Comparison of ENCODE assay signal across 9 mouse cellular contexts in genomic region chr8:71483932-71484331, GRCm38 (mm10). TPM values are rescaled to one million over a fixed set of nuclear protein-coding genes. Genes with fewer than 3 reads are reported as not detected.
A peak's percentile ranks its signal among the peaks of the same experiment; 100 is the strongest.
DNase-seq lines count a peak whose midpoint lies in the region; ATAC-seq and TF ChIP-seq lines count a peak whose summit lies in the region.
"Had no signal": no experiment of that assay in that cellular context is flagged by ENCODE, and none has a peak within 500 bp of the region (broad histone marks: within the 10 kb centered on the region; RNA-seq: fewer than 3 reads in every experiment).

No protein-coding gene starts in this region.

- WGBS in intestine, embryonic 14.5 days: 49% methylated on average over 8 of the region's 8 CpGs
- WGBS in intestine, postnatal 0 days: 55% methylated on average over 8 of the region's 8 CpGs

- no peak for TF ChIP-seq CTCF in intestine, postnatal 0 days (IDR thresholded peaks at IDR 0.05; ENCODE audit: low read depth)
- TF ChIP-seq CTCF in gastrocnemius, adult 2 months (IDR thresholded peaks at IDR 0.05): no peak

- H3K4me1 ChIP-seq in intestine, embryonic 14.5 days (replicated peaks; ENCODE audit: control insufficient read depth, insufficient read depth, low read length): peaks cover 7% of the 10 kb centered on the region; the same call in 1 of the 2 replicates
- H3K4me1 ChIP-seq in intestine, postnatal 0 days (replicated peaks; ENCODE audit: control insufficient read depth, insufficient read depth, low read length): peaks cover 6% of the 10 kb centered on the region

- H3K36me3 ChIP-seq in intestine, embryonic 14.5 days (ENCODE audit: control insufficient read depth, insufficient read depth, low read length): peaks cover 23% of the 10 kb centered on the region; the same call in 1 of the 2 replicates
- 0 out of 2 replicates have a peak, but pooled peaks cover 2% of the 10 kb centered on the region for H3K36me3 ChIP-seq in intestine, postnatal 0 days (ENCODE audit: control insufficient read depth, insufficient read depth)

- H3K27ac ChIP-seq in intestine, embryonic 14.5 days (ENCODE audit: low read depth): no peak overlapping the region
- no peak overlapping the region for H3K27ac ChIP-seq in intestine, postnatal 0 days (ENCODE audit: low read depth, low read length)
- H3K27ac ChIP-seq in gastrocnemius, adult 2 months: no peak overlapping the region
- H3K27ac ChIP-seq: limb, embryonic 15.5 days had no signal

- intact Hi-C loops in gastrocnemius, adult 2 months (cut with DNase I): no loop called here

- peak; percentile 82 for DNase-seq in intestine, embryonic 14.5 days (ENCODE audit: low spot score)
- DNase-seq in R1 (ENCODE audit: low read depth, low spot score): peak; percentile 99
- DNase-seq in kidney, postnatal 14 days: peak; percentile 73
- peak; percentile 73 for DNase-seq in naive thymus-derived CD4-positive, alpha-beta T cell, adult 2 months (ENCODE audit: low read depth)
- no peak for DNase-seq in cerebellum, adult 11 months
- no peak for DNase-seq in heart, adult 8-10 months (ENCODE audit: low spot score)
- no peak for DNase-seq in gastrocnemius, adult 2 months

- no peak overlapping the region for H3K4me2 ChIP-seq in intestine, embryonic 14.5 days (ENCODE audit: low read length)
- H3K4me2 ChIP-seq in intestine, postnatal 0 days (replicated peaks; ENCODE audit: low read depth): no peak overlapping the region

- no peak for ATAC-seq in intestine, embryonic 14.5 days (replicated peaks; ENCODE audit: low FRiP score, low TSS enrichment, low read depth)
- ATAC-seq in intestine, postnatal 0 days: no peak

- H3K9me3 ChIP-seq in intestine, embryonic 14.5 days (ENCODE audit: control insufficient read depth, low read length): no peaks in the 10 kb centered on the region
- no peaks in the 10 kb centered on the region for H3K9me3 ChIP-seq in intestine, postnatal 0 days (ENCODE audit: control insufficient read depth)
- H3K9me3 ChIP-seq: limb, embryonic 15.5 days had no signal

- no peak overlapping the region for H3K4me3 ChIP-seq in intestine, embryonic 14.5 days (ENCODE audit: low read depth, low read length)
- no peak overlapping the region for H3K4me3 ChIP-seq in intestine, postnatal 0 days (ENCODE audit: low read depth, low read length)
- no peak overlapping the region for H3K4me3 ChIP-seq in gastrocnemius, adult 2 months
- H3K4me3 ChIP-seq: limb, embryonic 15.5 days had no signal

- no peak overlapping the region for H3K9ac ChIP-seq in intestine, embryonic 14.5 days (ENCODE audit: low read length)
- H3K9ac ChIP-seq in intestine, postnatal 0 days (ENCODE audit: low read depth, low read length): no peak overlapping the region
- H3K9ac ChIP-seq: limb, embryonic 15.5 days had no signal

- no peaks in the 10 kb centered on the region for H3K27me3 ChIP-seq in intestine, embryonic 14.5 days (replicated peaks; ENCODE audit: control insufficient read depth, insufficient read depth, low read length)
- no peaks in the 10 kb centered on the region for H3K27me3 ChIP-seq in intestine, postnatal 0 days (replicated peaks; ENCODE audit: control insufficient read depth, insufficient read depth, low read length)
- H3K27me3 ChIP-seq: limb, embryonic 15.5 days had no signal

RNA-seq across cellular contexts. Expression of gene Ano8, which starts 1.8 kb away (rescaled TPM):
- 1.2 and 1.7 TPM in 2 replicates for polyA plus RNA-seq in intestine, embryonic 14.5 days (2014; fragmentation: Nextera tagmentation; extraction: Ambion mirVana)
- polyA plus RNA-seq in intestine, postnatal 0 days (2015; fragmentation: Nextera tagmentation; extraction: Ambion mirVana): 0.54 and 0.74 TPM in 2 replicates
- total RNA-seq in heart, adult 8-10 months (2022): 10 to 100 TPM; 14.1 to 17.3 (median 16.1) TPM
- 10 to 100 TPM; 16.0 to 17.0 TPM for total RNA-seq in gastrocnemius, adult 2 months (2021)

RNA-seq across cellular contexts. Expression of gene Gtpbp3, which starts 4.0 kb away (rescaled TPM):
- 6.1 and 6.2 TPM in 2 replicates for polyA plus RNA-seq in intestine, embryonic 14.5 days (2014; fragmentation: Nextera tagmentation; extraction: Ambion mirVana)
- polyA plus RNA-seq in intestine, postnatal 0 days (2015; fragmentation: Nextera tagmentation; extraction: Ambion mirVana): 6.3 and 6.6 TPM in 2 replicates
- 10 to 100 TPM; 17.5 to 22.2 (median 19.0) TPM for total RNA-seq in heart, adult 8-10 months (2022)
- total RNA-seq in gastrocnemius, adult 2 months (2021): 10 to 100 TPM; 10.1 to 10.7 TPM

RNA-seq across cellular contexts. Expression of gene Dda1, which starts 14.9 kb away (rescaled TPM):
- polyA plus RNA-seq in intestine, embryonic 14.5 days (2014; fragmentation: Nextera tagmentation; extraction: Ambion mirVana): 102 TPM in 2 replicates
- polyA plus RNA-seq in intestine, postnatal 0 days (2015; fragmentation: Nextera tagmentation; extraction: Ambion mirVana): 82.8 and 91.7 TPM in 2 replicates
- total RNA-seq in heart, adult 8-10 months (2022): 10 to 100 TPM; 31.0 to 37.7 (median 33.8) TPM
- 10 to 100 TPM; 26.8 to 31.1 TPM for total RNA-seq in gastrocnemius, adult 2 months (2021)

RNA-seq across cellular contexts. Expression of gene Mrpl34, which starts 19.2 kb away (rescaled TPM):
- polyA plus RNA-seq in intestine, embryonic 14.5 days (2014; fragmentation: Nextera tagmentation; extraction: Ambion mirVana): 183 and 191 TPM in 2 replicates
- polyA plus RNA-seq in intestine, postnatal 0 days (2015; fragmentation: Nextera tagmentation; extraction: Ambion mirVana): 187 and 190 TPM in 2 replicates
- 100 to 1,000 TPM; 114 to 128 (median 119) TPM for total RNA-seq in heart, adult 8-10 months (2022)
- total RNA-seq in gastrocnemius, adult 2 months (2021): 10 to 100 TPM; 59.1 to 84.3 TPM

RNA-seq across cellular contexts. Expression of gene Abhd8, which starts 20.5 kb away (rescaled TPM):
- 29.4 and 30.8 TPM in 2 replicates for polyA plus RNA-seq in intestine, embryonic 14.5 days (2014; fragmentation: Nextera tagmentation; extraction: Ambion mirVana)
- 15.2 and 15.9 TPM in 2 replicates for polyA plus RNA-seq in intestine, postnatal 0 days (2015; fragmentation: Nextera tagmentation; extraction: Ambion mirVana)
- total RNA-seq in heart, adult 8-10 months (2022): 10 to 100 TPM; 21.4 to 29.6 (median 24.8) TPM
- total RNA-seq in gastrocnemius, adult 2 months (2021): 10 to 100 TPM; 22.5 to 24.9 TPM

Comparison
In these comparisons a context has a peak if more than half of its experiments do, and no peak if none do; other contexts are left out.
1. DNase-seq: peak in intestine, embryonic 14.5 days (single experiment), R1 (single experiment), kidney, postnatal 14 days (single experiment) and naive thymus-derived CD4-positive, alpha-beta T cell, adult 2 months (single experiment); none in cerebellum, adult 11 months (single experiment), heart, adult 8-10 months (single experiment) and gastrocnemius, adult 2 months (single experiment).